ENCODE assay signal across 18 mouse cellular contexts in the genomic region with DNA sequence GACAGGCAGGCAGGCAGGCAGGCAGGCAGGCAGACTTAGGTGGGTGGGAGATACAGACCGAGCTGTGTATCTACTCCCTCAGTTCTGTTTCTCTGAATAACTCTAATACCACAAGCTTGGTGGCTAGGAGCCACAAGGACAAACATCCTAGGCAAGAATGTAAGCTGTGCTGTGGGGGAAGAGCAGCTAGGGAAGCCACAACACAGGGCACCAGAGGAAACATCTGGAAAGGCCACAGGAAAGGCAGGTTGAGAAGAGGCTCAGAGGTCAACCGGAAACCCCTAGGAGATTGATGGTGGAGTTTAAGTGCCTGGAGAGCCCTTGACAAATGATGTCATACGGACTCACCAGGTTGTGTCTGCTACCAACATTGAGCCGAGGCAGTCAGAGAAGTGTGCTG. TPM values are rescaled to one million over a fixed set of nuclear protein-coding genes. Genes with fewer than 3 reads are reported as not detected.
DNase-seq lines count a peak whose midpoint lies in the region; ATAC-seq and TF ChIP-seq lines count a peak whose summit lies in the region.
"Had no signal": no experiment of that assay in that cellular context is flagged by ENCODE, and none has a peak within 500 bp of the region (broad histone marks: within the 10 kb centered on the region; RNA-seq: fewer than 3 reads in every experiment).

No protein-coding gene starts in this region.

- DNase-seq in heart, postnatal 0 days (ENCODE audit: low spot score): peak; percentile 22
- no peak for DNase-seq in heart, embryonic 10.5 days (ENCODE audit: low spot score)
- DNase-seq in lung, embryonic 14.5 days: peak; percentile 48
- no peak for DNase-seq in lung, postnatal 14 days
- no peak for DNase-seq in thymus, postnatal 10 days (ENCODE audit: low spot score in 2 of 2)
- DNase-seq: cerebellum, postnatal 14 days; gastrocnemius, adult 2 months; heart, adult 2 months; right cerebral cortex, postnatal 4 days; thymus, adult 18-20 months had no signal

- H3K36me3 ChIP-seq in heart, postnatal 0 days (replicated peaks; ENCODE audit: control insufficient read depth, insufficient read depth, low read length): no peaks in the 10 kb centered on the region
- no peaks in the 10 kb centered on the region for H3K36me3 ChIP-seq in heart, embryonic 10.5 days
- H3K36me3 ChIP-seq in lung, embryonic 14.5 days (ENCODE audit: insufficient read depth): no peaks in the 10 kb centered on the region
- H3K36me3 ChIP-seq: hindbrain, embryonic 10.5 days; midbrain, embryonic 12.5 days had no signal

- peak; percentile 30; the same call in 1 of the 2 replicates for ATAC-seq in heart, postnatal 0 days (ENCODE audit: insufficient read depth, low read depth)
- ATAC-seq in lung, embryonic 14.5 days (ENCODE audit: insufficient read depth): peak; percentile 47; the same call in 1 of the 2 replicates
- ATAC-seq in hematopoietic stem cell, adult 5-6 weeks (replicated peaks in 1 of 2; ENCODE audit: insufficient read depth in 1 of 2, low FRiP score in 2 of 2, low TSS enrichment in 1 of 2, low read depth in 1 of 2, poor library complexity in 2 of 2, severe bottlenecking in 2 of 2): peak; percentile 92 to 96
- peak; percentile 91 for ATAC-seq in megakaryocyte progenitor cell, adult 5-6 weeks (replicated peaks; ENCODE audit: poor library complexity)
- ATAC-seq: forebrain, embryonic 14.5 days; inflammation-experienced regulatory T-cells, adult 6 months; Patski had no signal

- H3K9ac ChIP-seq in heart, postnatal 0 days (replicated peaks; ENCODE audit: low read depth, low read length): no peak overlapping the region
- H3K9ac ChIP-seq in lung, embryonic 14.5 days: no peak overlapping the region
- H3K9ac ChIP-seq: liver, embryonic 14.5 days; midbrain, embryonic 12.5 days had no signal

- TF ChIP-seq CTCF in heart, postnatal 0 days (IDR thresholded peaks at IDR 0.05; ENCODE audit: low read depth): no peak
- no peak for TF ChIP-seq CTCF in lung, embryonic 14.5 days (IDR thresholded peaks at IDR 0.05; ENCODE audit: low read depth)

- no peak overlapping the region for H3K27ac ChIP-seq in heart, postnatal 0 days (ENCODE audit: low read depth)
- no peak overlapping the region for H3K27ac ChIP-seq in heart, embryonic 10.5 days
- H3K27ac ChIP-seq in lung, embryonic 14.5 days (ENCODE audit: low read depth): no peak overlapping the region
- H3K27ac ChIP-seq: gastrocnemius, adult 2 months; heart, adult 2 months; hindbrain, embryonic 10.5 days; liver, embryonic 14.5 days; midbrain, embryonic 12.5 days had no signal

- TF ChIP-seq EP300 in heart, postnatal 0 days (IDR thresholded peaks at IDR 0.05; ENCODE audit: low read depth): no peak

- H3K27me3 ChIP-seq in heart, postnatal 0 days (ENCODE audit: control insufficient read depth, insufficient read depth, low read length): no peaks in the 10 kb centered on the region
- no peaks in the 10 kb centered on the region for H3K27me3 ChIP-seq in heart, embryonic 10.5 days (ENCODE audit: insufficient read depth, poor library complexity, severe bottlenecking)
- no peaks in the 10 kb centered on the region for H3K27me3 ChIP-seq in lung, embryonic 14.5 days (ENCODE audit: insufficient read depth, low read length)
- H3K27me3 ChIP-seq: midbrain, embryonic 12.5 days; Patski had no signal

- no peaks in the 10 kb centered on the region for H3K4me1 ChIP-seq in heart, postnatal 0 days (ENCODE audit: control insufficient read depth, insufficient read depth)
- H3K4me1 ChIP-seq in heart, embryonic 10.5 days: no peaks in the 10 kb centered on the region
- H3K4me1 ChIP-seq in lung, embryonic 14.5 days (ENCODE audit: insufficient read depth): no peaks in the 10 kb centered on the region
- H3K4me1 ChIP-seq: hindbrain, embryonic 10.5 days; midbrain, embryonic 12.5 days had no signal

- H3K4me2 ChIP-seq in heart, postnatal 0 days (ENCODE audit: low read depth, low read length): no peak overlapping the region
- H3K4me2 ChIP-seq in lung, embryonic 14.5 days: no peak overlapping the region
- H3K4me2 ChIP-seq: midbrain, embryonic 12.5 days had no signal

- no peaks in the 10 kb centered on the region for H3K9me3 ChIP-seq in heart, postnatal 0 days (replicated peaks; ENCODE audit: control insufficient read depth, low read length)
- H3K9me3 ChIP-seq in heart, embryonic 10.5 days: no peaks in the 10 kb centered on the region
- H3K9me3 ChIP-seq in lung, embryonic 14.5 days (ENCODE audit: low read depth, low read length): no peaks in the 10 kb centered on the region
- H3K9me3 ChIP-seq: hindbrain, embryonic 10.5 days; midbrain, embryonic 12.5 days had no signal

- no peak overlapping the region for H3K4me3 ChIP-seq in heart, postnatal 0 days (ENCODE audit: low read depth, low read length)
- H3K4me3 ChIP-seq in heart, embryonic 10.5 days: no peak overlapping the region
- no peak overlapping the region for H3K4me3 ChIP-seq in lung, embryonic 14.5 days (ENCODE audit: low read depth, low read length)
- H3K4me3 ChIP-seq: gastrocnemius, adult 2 months; heart, adult 2 months; hindbrain, embryonic 10.5 days; midbrain, embryonic 12.5 days had no signal

- 39% methylated on average over 4 of the region's 4 CpGs for WGBS in heart, postnatal 0 days
- 50% methylated on average over 4 of the region's 4 CpGs for WGBS in heart, embryonic 10.5 days
- WGBS in lung, embryonic 14.5 days: 34% methylated on average over 4 of the region's 4 CpGs

RNA-seq across cellular contexts. Expression of a gene that starts 16.4 kb away (rescaled TPM):
- total RNA-seq in heart, postnatal 0 days (2014; rRNA removed; ENCODE audit: low replicate concordance): 19.0 and 22.2 TPM in 2 replicates
- polyA plus RNA-seq in heart, postnatal 0 days (2015; fragmentation: Nextera tagmentation; extraction: Ambion mirVana): 1.8 and 2.0 TPM in 2 replicates
- 0.30 and 0.55 TPM in 2 replicates for polyA plus RNA-seq in heart, embryonic 10.5 days (2016; fragmentation: Nextera tagmentation; extraction: Ambion mirVana)
- 1.3 and 1.4 TPM in 2 replicates for polyA plus RNA-seq in lung, embryonic 14.5 days (2014; fragmentation: Nextera tagmentation; extraction: Ambion mirVana)
- total RNA-seq in hematopoietic stem cell, adult 5-6 weeks (2017): 13.1 and 16.7 TPM in 2 replicates
- 1.1 and 2.7 TPM in 2 replicates for total RNA-seq in megakaryocyte progenitor cell, adult 5-6 weeks (2015)
- total RNA-seq in megakaryocyte progenitor cell, adult 5-6 weeks (2017): 3.7 and 4.7 TPM in 2 replicates

Comparison
In these comparisons a context has a peak if more than half of its experiments do, and no peak if none do; other contexts are left out.
1. DNase-seq: peak in heart, postnatal 0 days (single experiment) and lung, embryonic 14.5 days (single experiment); none in heart, embryonic 10.5 days (single experiment), lung, postnatal 14 days (single experiment) and thymus, postnatal 10 days (0 of 2).
2. ATAC-seq: peak in every context shown above with its lines; median percentile 94 in hematopoietic stem cell, adult 5-6 weeks; 91 in megakaryocyte progenitor cell, adult 5-6 weeks; 47 in lung, embryonic 14.5 days; 30 in heart, postnatal 0 days.